Mouse (Mus musculus): ENCODE results near the gene Arnt.
"Not testable (repeated sequence)": the region's sequence is repeated elsewhere in the genome, so short reads cannot be mapped to it uniquely, and the experiment has no call there.

The Arnt gene

GRCm38 (mm10) chr3:95529814-95530213 lies 95.6 kb downstream of the Arnt start:
- no peak for DNase-seq

DNA sequence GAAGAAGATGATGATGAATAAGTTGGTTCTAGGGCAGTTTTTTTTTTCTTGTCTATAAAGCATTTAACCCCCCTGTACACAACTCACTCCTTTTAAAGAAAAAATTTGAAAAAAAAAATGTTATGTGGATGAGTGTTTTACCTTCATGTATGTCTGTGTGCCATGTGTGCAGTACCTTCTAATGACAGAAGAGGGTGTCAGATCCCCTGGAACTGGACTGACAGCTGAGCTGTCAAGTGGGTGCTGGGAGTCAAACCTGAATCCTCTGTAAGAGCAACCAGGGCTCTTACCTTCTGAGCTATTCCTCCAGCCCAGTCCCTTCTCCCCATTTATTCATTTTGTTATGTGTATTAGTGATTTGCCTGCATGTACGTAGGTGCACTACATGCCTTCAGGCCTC lies 96.8 kb downstream of the Arnt start:
- no peak for DNase-seq

DNA sequence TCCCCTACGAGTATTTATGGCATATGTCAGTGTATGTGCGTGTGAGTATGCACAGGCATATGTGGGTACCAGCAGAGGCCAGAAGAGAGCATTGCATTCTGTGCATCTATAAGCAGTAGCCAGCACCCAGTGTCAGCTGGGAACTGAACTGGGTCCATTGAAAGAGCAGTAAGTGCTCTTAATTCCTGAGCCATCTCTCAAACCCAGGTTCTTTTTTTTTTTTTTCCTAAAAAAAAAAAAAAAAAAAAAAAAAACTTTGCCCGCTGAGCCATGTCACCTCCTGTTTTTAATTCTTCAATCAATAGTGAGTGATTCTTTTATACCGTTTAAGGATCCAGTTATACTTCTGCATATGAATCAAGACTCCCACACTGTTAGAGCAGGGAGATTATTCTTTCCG lies 99.2 kb downstream of the Arnt start:
- DNase-seq, result no peak

GRCm38 (mm10) chr3:95534927-95535326 lies 100.7 kb downstream of the Arnt start:
- no peak for DNase-seq

- DNase-seq, result no peak
Observed at GRCm38 (mm10) chr3:95538936-95539335, 104.7 kb downstream of the Arnt start.

DNA sequence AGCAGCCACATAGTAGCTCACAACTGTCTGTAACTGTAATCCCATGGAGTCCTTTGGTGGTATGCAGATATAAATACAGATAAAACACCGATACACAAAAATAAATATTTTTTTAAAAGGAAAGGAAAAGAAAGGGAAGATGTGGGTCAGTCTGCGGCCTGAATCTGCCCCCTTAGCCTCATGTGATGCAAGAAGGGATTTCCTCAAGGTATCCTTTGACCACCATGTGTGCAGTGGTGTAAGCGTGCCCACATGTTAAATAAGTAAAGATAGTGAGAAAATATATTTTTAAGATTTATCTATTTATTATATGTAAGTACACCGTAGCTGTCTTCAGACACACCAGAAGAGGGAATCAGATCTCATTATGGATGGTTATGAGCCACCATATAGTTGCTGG lies 105.6 kb downstream of the Arnt start:
- no peak for DNase-seq

- not testable (repeated sequence) for DNase-seq
Observed at GRCm38 (mm10) chr3:95541186-95541585, 107.0 kb downstream of the Arnt start.

GRCm38 (mm10) chr3:95542171-95542570 lies 108.0 kb downstream of the Arnt start:
- no peak for DNase-seq

DNA sequence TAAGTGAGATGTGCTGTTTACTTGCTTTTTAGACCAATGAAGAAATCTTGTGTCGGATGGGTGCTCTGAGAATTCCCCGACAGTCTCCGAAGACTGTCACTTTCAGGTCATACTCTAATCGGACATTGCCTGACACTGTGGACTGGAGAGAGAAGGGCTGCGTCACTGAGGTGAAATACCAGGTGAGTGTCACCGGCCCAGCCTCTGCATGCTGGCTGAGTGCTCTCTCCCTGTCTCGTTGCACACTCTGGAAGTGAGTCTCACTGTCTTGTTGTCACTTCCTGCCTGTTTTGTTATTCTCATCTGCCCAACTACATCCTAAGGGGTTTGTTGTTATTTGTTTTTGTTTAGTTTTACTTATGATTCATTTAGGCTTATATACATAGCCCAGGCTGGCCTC lies 108.8 kb downstream of the Arnt start:
- no peak for DNase-seq

Data from retina, postnatal 1 day (tissue).